Mouse (Mus musculus) left cerebral cortex, adult 2 months (tissue): Measurements from ENCODE around the gene Srms. TPM values are rescaled to one million over a fixed set of nuclear protein-coding genes. Genes with fewer than 3 reads are reported as not detected.
A peak's percentile ranks its signal among the peaks of the same experiment; 100 is the strongest.
"Not testable (repeated sequence)": the region's sequence is repeated elsewhere in the genome, so short reads cannot be mapped to it uniquely, and the experiment has no call there.

Experiments used
- DNase-seq, 2 experiments: peaks; one replicate each; pipeline ENCODE4 v3.0.0; 2021 to 2022; ENCODE audit warnings: low spot score in 2 of 2, mixed read lengths in 1 of 2; ENCODE audit errors: extremely low spot score in 1 of 2
- H3K27ac ChIP-seq: fragments of 200-600 bp; 2 replicates; pipeline ENCODE4 v1.8.1; 2022
- H3K4me3 ChIP-seq: fragments of 200-600 bp; 2 replicates; pipeline ENCODE4 v1.8.1; 2022
- CTCF ChIP-seq: fragments of 200-600 bp; IDR thresholded peaks from 2 replicates; pipeline ENCODE4 v1.8.1; 2022; ENCODE audit warnings: antibody characterized with exemption, mild to moderate bottlenecking, moderate library complexity
- intact Hi-C: fragments of 180-260 bp; cut with DNase I; formaldehyde crosslinking; loops from one replicate; pipeline ENCODE4 v1.15.1; 2025
- total RNA-seq, 2 experiments: library from RNA; stranded (reverse); gene quantifications; 2 replicates each; pipeline ENCODE4 v1.2.3; 2021

Srms gene
- total RNA-seq, 2 experiments from 2014 or later, result 0.25 to 0.26 TPM

- no peak for DNase-seq
- no peak for TF ChIP-seq CTCF
- Histone ChIP-seq H3K27ac (no peak overlapping the region), H3K4me3 (no peak overlapping the region)
- intact Hi-C loops, result no loop called here
Observed at GRCm38 (mm10) chr2:181216037-181216436, 3.1 kb upstream of the Srms start.

- TF ChIP-seq CTCF, result no peak
Observed at GRCm38 (mm10) chr2:181212389-181213020, 480 bp downstream of the Srms start.

DNA sequence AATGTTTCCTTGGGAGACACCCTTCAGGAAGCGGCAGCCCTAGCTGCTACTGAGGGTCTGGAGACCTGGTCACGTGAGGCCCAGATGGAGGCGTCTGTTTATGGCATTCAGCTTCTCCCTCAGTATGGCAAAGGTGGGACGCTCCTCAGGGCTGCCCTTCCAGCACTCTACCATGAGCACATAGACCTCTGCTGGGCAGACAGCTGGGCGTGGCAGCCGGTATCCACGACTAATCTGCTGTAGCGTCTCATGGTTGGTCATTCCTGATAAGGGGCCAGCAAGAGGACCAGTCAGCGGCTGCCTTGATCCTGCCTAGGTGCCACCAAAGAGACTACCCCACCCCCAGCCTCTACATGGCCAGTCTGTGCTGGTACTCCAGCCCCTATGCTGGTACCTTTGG, 6.9 kb downstream of the Srms start:
- no peak for DNase-seq
- Histone ChIP-seq H3K27ac (no peak overlapping the region), H3K4me3 (no peak overlapping the region)
- intact Hi-C loops, result no loop called here
- no peak for TF ChIP-seq CTCF

More at GRCm38 (mm10) chr2:181212389-181213020, 480 bp downstream of the Srms start:
- intact Hi-C loops, result no loop called here
- no peak overlapping the region for H3K27ac ChIP-seq
- H3K4me3 ChIP-seq, result peak overlapping the region; percentile 37
- DNase-seq, result no peak

DNA sequence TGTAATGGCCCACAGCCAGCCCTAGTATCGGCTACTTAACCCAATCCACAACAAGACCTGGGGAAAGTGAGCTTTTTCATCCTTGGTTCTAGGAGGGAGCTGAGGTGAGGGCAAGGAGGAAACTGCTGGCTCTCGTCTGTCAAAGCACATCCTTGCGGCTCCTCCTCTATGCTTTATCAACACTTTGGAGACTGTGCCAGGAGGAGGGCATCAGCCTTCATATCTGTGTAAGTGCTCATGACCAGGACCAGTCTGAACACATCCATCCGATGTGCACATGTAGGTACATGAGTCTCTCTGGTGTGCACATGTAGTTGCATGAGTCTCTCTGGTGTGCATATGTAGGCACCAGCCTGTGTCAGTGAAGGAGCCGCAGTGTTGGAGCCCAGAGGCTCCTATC, 7.3 kb downstream of the Srms start:
- no peak for DNase-seq
- Histone ChIP-seq H3K27ac (no peak overlapping the region), H3K4me3 (no peak overlapping the region)
- TF ChIP-seq CTCF, result no peak
- intact Hi-C loops, result no loop called here

- intact Hi-C loops, result no loop called here
Observed at GRCm38 (mm10) chr2:181202886-181203285, 10.1 kb downstream of the Srms start.

GRCm38 (mm10) chr2:181202422-181202821, 10.6 kb downstream of the Srms start, which contains the start of gene Ptk6:
TSS of gene Ptk6 (minus strand) at chr2:181202789.
- intact Hi-C loops, result no loop called here
- no peak for DNase-seq
- Histone ChIP-seq H3K4me3 (no peak within 1 kb of the TSS), H3K27ac (no peak within 1 kb of the TSS)
- no peak for TF ChIP-seq CTCF

More at GRCm38 (mm10) chr2:181202886-181203285, 10.1 kb downstream of the Srms start:
- Histone ChIP-seq H3K27ac (no peak overlapping the region), H3K4me3 (no peak overlapping the region)
- no peak for TF ChIP-seq CTCF
- DNase-seq, result no peak

DNA sequence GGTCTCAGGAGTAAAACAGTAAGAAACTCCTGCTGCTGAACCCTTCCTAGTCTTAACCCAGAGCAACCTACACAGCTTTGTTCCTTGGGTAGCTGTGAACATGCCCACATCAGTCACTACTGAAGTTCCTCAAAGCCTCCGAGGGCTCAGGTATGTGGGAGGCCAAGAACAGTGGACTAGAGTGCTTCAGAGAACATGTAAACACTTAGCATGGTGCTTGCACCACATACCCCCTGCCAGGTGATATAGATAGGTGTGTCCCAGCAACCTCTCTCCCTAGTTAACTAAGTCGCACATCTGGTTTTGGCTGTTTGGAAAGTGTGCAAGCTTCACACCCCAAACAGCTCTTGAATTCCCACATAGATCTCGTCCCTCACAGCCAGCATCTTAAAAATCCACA, 11.4 kb downstream of the Srms start:
- no peak for TF ChIP-seq CTCF
- H3K27ac ChIP-seq, result no peak overlapping the region
- intact Hi-C loops, result no loop called here
- H3K4me3 ChIP-seq, result no peak overlapping the region
- no peak for DNase-seq

- no peak for DNase-seq
- Histone ChIP-seq H3K4me3 (no peak overlapping the region), H3K27ac (no peak overlapping the region)
- TF ChIP-seq CTCF, result no peak
- intact Hi-C loops, result no loop called here
Observed at GRCm38 (mm10) chr2:181196628-181197300, 16.2 kb downstream of the Srms start.

DNA sequence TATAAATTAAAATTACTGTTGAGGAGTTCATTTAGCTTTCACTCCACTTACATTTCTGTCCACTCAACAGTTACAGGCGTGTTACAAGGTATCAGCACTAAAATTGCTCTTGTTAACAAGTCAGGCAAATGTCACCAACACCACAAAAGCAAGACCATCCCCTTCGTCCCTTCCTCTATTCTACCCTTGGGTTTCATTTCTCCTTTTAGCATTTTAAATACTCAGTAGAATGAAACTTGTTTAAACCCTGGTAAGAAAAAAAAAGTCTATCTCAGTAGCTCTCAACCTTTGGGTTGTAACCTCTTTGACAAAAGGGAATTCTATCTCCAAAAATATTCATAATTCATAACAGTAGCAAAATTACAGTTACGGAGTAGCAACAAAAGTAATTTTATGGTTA, 19.9 kb downstream of the Srms start:
- no peak for DNase-seq
- Histone ChIP-seq H3K27ac (no peak overlapping the region), H3K4me3 (no peak overlapping the region)
- TF ChIP-seq CTCF, result no peak
- intact Hi-C loops, result no loop called here

- intact Hi-C loops, result no loop called here
- no peak overlapping the region for H3K4me3 ChIP-seq
- DNase-seq, result no peak
- no peak for TF ChIP-seq CTCF
- no peak overlapping the region for H3K27ac ChIP-seq
Observed at GRCm38 (mm10) chr2:181191936-181192335, 21.0 kb downstream of the Srms start.

- H3K4me3 ChIP-seq, intact Hi-C loops, DNase-seq, H3K27ac ChIP-seq: not testable (repeated sequence)
Observed at GRCm38 (mm10) chr2:181191385-181191784, 21.6 kb downstream of the Srms start.

DNA sequence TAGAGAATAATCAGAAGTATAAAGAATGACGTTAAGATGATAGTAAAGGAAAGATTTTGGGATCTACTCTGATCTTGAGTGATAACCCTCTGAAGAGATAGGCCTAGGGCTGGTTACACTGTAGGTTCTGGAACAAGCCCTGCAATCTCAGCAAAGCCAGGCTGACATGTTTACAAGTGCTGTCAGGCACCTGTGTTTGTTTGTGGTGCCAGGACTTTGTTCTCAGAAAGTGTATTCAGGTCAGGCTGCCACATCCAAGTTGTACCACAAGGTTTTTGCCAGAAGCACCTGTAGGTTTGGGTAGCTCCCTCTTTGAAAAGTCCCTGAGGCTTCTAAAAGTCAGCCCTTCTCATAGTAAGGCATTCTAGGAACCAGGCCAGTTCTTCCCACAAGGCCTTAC, 23.7 kb downstream of the Srms start:
- no peak overlapping the region; the same call in 1 of the 2 replicates for H3K27ac ChIP-seq
- DNase-seq, result no peak
- TF ChIP-seq CTCF, result no peak
- H3K4me3 ChIP-seq, result no peak overlapping the region
- intact Hi-C loops, result loop anchor here (5.0 kb wide), 2 partner anchors 83 to 408 kb away; partner anchors contain the start of gene Samd10
